Mouse (Mus musculus) adrenal gland, postnatal 4 days (tissue): ENCODE measurements around the gene Cyb5d1. TPM values are rescaled to one million over a fixed set of nuclear protein-coding genes. Genes with fewer than 3 reads are reported as not detected.

Experiments used
- DNase-seq, 2 experiments: peaks; one replicate each; pipeline ENCODE4 v3.0.0; 2021 to 2022; ENCODE audit warnings: low spot score in 2 of 2, mixed read lengths in 2 of 2
- total RNA-seq, 2 experiments: library from RNA; stranded (reverse); gene quantifications; 2 replicates each; pipeline ENCODE4 v1.2.3; 2021

The Cyb5d1 gene
- total RNA-seq, 2 experiments from 2014 or later: 42.0 to 44.3 TPM

DNA sequence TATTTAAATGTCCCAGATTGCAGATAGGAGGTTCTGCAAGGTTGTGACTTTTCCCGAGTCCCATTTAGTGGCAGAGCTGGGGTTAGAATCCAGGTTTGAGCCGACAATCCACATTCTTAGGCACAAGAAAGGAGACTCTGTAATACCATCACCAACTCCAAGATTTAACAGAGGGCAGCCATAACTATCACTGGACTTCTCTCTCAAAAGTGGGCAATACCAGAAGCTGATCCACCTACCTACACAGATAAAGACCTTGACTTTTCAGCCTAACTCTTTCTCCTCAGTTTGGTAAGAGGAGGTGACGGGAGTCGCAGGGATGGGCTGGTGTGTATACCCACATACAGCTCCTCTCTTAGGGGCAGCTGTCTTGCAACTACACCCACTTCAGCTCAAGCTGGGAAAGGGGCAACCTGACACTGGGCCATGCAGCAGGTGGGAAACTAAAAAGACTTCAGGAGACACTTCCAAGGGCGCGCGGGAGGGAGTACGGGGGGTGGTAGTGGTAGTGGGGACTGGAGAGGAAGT, 21.6 kb upstream of the Cyb5d1 start:
- no peak for DNase-seq

GRCm38 (mm10) chr11:69416509-69416908, 21.1 kb upstream of the Cyb5d1 start:
- DNase-seq: no peak

GRCm38 (mm10) chr11:69415668-69416451, 20.4 kb upstream of the Cyb5d1 start:
- DNase-seq: no peak

DNA sequence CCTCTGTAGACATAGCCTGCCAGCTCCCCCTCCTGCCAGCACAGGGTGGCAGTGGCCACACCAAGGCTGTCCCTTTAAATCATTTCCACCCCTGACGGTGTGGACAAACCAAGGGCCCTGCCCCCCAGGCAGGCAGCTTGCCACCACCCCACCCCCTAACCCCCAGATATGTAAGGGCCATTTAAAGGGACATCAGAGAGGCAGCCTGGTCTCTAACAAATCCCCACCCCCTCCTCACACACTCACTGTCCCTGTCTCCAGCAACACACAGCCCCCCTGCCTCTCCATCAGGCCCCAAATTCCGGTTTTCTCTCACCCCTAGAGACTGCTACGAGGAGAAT, 19.9 kb upstream of the Cyb5d1 start:
- DNase-seq: no peak

GRCm38 (mm10) chr11:69414421-69415326, 19.2 kb upstream of the Cyb5d1 start:
- DNase-seq: no peak

DNA sequence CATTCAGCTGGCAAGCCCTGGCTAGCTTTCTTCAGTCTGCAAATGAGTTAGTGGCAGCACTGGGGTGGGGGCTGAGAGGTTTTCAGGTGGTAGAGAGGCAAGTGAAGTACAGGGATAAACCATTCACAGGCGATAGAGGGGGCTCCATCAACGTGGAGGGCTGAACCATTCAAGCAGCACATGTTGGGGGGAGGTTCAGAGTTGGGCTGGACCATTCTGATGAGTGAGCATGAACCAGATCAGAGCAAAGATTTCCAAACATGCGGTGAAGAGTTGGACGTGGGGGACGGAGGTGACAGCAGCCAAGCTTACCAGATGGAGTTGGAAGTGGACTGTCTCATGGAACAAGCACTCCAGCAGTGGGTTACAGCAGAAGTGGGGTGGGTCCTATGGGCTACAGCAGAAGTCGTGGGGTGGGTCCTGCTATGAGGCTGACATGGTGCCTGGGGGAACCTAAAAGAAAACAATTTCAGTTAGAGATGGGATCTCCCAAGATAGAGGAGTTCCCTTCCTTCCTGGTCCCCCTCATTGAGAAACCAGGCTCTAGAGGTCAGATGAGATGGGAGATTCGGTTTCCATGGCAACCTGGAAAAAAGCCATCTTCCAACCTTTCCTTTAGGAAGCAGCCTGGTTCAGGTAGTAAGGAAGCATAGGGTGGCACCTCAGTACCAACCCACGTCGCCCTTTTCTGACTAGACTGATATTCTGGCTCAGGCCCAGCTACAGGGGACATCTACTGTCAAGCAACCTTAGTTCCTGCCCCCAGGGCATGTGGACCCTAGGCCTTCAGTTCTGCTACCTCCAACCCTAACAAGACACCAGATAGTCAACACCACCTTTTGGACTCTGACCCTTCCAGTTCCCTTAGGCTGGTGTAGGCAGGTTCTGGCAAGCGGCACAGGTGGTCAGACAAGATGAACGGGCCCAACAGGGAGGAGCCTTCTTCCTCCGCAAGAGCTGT, 18.1 kb upstream of the Cyb5d1 start, which contains the start of gene Kdm6b:
Gene Kdm6b, minus strand, starts transcription at position 455 of the 961 bp plus-strand sequence.
- no peak for DNase-seq

- no peak for DNase-seq
Observed at GRCm38 (mm10) chr11:69412548-69412947, 17.1 kb upstream of the Cyb5d1 start.

- DNase-seq: peak in 1 of 2 experiments; percentile 67
Observed at GRCm38 (mm10) chr11:69411538-69412203, 16.2 kb upstream of the Cyb5d1 start.

DNA sequence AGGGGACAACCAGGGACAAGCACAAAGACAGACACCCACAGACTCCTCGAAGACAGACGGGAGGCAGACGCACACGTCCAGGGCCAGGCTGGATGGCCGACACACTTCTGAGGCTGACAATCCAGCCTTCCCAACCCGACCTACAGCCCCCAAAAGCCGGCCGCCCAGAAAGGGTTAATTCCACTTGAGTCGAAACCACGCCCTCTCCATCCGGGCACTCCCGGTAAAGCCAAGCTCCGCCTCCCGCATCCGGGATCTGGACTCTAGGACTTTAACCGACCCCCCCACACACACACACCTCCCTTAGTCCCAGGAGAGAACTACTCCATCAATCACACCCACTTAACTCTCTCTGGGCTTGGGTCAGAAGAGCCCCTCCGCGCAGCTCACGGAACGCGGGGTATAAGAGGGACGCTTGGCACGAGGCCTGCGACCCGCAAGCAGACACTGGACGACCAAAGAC, 15.7 kb upstream of the Cyb5d1 start:
- peak; percentile 79 to 88 for DNase-seq

GRCm38 (mm10) chr11:69410310-69411072, 15.1 kb upstream of the Cyb5d1 start:
- no peak for DNase-seq

- DNase-seq: no peak
Observed at GRCm38 (mm10) chr11:69410045-69410309, 14.5 kb upstream of the Cyb5d1 start.

DNA sequence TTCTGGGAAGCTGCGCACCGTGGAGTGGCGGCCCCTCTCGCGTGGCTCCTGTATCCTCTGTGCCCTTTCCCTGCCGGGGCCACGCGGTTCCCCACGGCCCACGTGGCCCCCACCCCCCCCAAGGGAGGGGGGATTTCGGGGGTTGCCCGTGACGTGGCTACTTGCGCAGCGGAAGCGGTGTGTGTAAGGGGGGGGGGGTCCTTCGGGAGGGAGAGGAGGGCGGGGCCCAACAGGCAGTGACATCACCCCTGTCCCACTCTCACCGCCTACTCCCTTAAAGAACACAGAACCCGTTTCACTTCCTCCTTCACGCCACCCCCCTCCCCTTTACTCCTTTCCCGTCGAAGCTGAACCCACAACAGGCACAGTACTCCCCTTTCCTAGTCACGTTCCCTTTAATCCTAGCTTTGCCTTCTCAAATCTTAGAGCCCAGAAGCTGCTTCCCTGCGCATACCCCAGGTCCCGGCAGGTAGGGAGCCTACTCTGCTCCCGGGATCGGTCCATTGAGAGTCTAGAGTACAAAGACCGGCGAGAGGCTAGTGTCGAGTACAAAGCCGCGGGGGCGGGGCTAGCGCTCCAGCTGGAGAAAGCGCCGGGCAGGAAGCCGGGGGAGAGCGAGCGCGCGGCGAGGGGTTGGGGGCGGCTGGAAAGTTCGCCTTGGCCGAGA, 14.1 kb upstream of the Cyb5d1 start:
- peak in 1 of 2 experiments; percentile 75 for DNase-seq

- DNase-seq: peak in 1 of 2 experiments; percentile 68
Observed at GRCm38 (mm10) chr11:69408541-69409377, 13.3 kb upstream of the Cyb5d1 start.

DNA sequence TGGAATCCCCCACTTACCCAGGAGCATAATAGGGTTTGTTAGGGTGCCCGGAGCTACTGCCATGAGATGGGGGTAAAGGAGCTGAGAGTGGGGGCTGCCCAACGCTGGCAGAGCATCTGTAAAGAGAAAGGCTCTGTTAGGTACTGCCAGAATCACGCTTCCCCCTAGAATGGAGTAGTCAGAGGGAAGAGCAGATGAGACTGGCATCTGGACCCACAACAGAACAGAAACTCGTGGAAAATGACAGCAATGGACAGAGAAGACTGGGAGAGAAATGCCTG, 12.2 kb upstream of the Cyb5d1 start:
- no peak for DNase-seq

DNA sequence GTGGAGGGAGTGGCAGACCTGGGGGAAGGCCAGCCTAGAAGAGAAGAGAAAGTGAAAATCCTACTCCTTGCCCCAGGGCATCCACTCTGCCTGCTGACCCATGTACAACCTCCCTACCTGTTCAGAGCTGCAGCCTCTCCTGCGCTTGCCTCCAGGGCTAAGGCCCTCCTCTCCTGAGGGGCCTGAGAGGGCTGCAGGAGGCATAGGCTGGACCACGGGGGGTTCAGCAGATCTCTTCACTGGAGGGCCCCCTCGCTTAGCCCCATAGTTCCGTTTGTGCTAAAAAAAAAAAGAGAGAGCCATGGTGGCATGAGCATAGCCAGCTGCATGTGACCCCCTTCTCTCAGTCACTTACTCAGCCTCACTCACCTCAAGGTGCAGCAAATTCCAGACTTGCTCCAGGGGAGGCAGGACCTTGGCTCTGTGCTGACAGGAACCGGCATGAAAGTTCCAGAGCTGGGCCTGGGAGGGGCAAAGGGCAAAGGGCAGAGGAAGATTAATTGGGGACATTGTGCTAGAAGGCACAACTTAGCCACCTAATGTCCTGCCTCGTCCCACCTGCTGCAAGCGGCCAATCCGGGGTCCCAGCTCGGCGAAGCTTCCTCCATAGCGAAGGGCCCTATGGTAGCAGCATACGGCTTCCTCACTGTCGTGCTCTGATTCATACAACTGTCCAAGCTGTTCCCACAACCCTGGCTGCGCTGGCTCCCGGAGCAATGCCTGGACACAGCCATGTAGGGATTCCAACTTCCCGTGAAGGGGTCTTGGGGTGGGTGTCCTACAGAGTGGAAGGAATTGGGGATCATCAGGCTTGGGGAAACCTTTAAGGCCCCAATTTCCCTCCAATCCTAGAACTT, 11.7 kb upstream of the Cyb5d1 start:
- DNase-seq: no peak

GRCm38 (mm10) chr11:69406282-69406681, 10.9 kb upstream of the Cyb5d1 start:
- no peak for DNase-seq
